Mouse (Mus musculus) megakaryocyte progenitor cell, adult 5-6 weeks (primary cell): ENCODE data around the gene a. TPM values are rescaled to one million over a fixed set of nuclear protein-coding genes. Genes with fewer than 3 reads are reported as not detected.
A peak's percentile ranks its signal among the peaks of the same experiment; 100 is the strongest.
"Not testable (repeated sequence)": the region's sequence is repeated elsewhere in the genome, so short reads cannot be mapped to it uniquely, and the experiment has no call there.

Experiments
- ATAC-seq: replicated peaks from 2 replicates; pipeline ENCODE4 v1.8.0; 2016; ENCODE audit warnings: mild to moderate bottlenecking, moderate TSS enrichment, inconsistent platforms; ENCODE audit not compliant: poor library complexity
- total RNA-seq, 2 experiments: library from RNA; stranded (forward) in 1 of 2; stranded (reverse) in 1 of 2; fragments of 157-497, 149-512 nt in 1 of 2; fragments of 200-1000 nt in 1 of 2; gene quantifications; 2 replicates each; pipeline versions ENCODE4 v1.2.3 to v1.2.4; 2015 to 2017

a gene
- total RNA-seq, 2 experiments from 2014 or later: not detected

DNA sequence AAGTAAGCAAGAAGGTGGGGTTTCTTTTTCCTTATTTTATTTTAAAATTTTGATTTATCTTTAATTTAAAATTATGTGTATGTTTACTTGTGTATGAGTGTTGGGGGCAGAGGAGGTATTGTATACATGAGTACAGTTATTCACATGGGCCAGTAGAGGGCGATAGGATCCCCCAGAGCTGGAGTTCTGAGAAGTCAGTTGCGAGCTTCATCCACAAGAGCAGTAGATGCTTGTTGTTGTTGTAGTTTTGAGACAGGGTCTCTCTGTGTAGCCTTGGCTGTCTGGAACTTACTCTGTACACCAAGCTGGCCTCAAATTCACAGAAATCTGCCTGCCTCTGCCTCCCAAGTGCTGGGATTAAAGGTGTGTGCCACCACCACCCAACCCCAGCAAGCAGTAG is 125.3 kb downstream of the a start:
- peak; percentile 87 for ATAC-seq

DNA sequence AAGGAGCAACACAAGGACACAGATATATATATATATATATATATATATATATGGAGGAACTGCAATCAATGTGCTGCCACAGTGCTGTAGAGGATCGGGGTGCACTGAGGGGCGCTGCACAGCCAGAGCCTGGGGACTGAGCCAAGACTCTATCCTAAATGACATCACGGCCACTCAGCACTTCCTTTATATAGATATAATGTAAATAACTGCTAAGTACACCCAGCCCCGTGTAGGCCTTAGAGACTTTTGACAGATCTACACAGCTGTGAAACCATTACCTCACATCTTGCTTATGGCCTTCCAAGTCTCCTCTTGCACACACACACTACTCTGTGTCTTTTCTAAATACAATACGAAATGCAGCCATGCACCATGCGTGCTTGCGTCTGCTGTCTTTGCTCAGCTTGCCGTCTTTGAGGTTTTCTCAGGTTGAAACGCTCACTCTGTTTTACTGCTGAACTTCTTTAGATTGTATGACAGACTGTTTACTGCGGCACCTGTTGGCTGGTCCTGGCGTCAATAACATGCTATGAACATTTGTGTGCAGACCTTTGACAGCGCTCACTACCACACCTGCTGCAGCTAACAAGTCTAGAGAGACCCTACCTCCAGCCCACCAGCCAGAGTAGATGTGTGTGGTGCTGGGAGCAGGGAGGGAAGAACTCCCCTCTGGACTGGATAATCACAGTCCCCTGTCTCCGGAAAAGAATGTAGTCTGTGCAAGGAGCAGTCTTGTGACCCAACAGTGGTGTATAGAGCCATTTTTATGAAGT is 126.9 kb downstream of the a start:
- ATAC-seq: no peak

DNA sequence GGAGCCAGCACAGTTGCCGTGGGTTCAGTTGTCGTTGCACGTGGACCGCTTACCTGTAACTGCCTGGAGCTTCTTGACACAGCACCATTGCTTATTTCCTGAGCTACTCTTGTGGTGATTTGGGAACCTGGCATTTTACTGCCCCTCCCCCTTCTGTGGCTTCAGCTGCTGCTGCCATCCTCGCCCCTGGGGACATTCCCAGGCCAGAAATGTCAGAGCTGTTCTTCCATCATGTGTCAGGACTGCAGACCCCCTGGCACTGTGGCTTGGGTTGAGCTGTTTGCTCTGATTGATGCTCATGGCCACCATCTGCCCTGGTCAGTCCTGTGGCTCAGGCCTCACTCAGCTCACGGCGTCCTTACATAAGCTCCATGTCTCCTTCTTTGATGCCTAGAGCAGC is 129.7 kb downstream of the a start:
- ATAC-seq: no peak

DNA sequence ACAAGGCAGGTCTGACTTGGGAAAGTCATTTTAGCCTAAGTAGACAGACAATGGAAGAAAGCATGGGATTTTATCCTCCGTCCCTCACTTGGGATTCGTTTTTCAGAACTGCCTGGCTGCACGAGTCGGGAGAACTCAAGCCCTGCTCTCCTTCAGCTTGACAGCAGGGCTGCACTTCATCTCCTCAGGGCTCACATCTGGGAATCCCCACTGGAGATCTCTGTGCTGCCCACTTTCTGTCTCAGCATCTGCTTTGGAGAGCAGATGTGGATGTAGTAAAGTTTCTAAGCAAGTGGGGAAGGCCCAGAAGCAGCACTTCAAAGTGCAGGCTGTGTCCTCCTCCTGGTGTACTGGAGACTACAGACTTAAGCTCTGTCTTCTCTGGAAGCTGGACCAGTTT is 130.9 kb downstream of the a start:
- not testable (repeated sequence) for ATAC-seq

DNA sequence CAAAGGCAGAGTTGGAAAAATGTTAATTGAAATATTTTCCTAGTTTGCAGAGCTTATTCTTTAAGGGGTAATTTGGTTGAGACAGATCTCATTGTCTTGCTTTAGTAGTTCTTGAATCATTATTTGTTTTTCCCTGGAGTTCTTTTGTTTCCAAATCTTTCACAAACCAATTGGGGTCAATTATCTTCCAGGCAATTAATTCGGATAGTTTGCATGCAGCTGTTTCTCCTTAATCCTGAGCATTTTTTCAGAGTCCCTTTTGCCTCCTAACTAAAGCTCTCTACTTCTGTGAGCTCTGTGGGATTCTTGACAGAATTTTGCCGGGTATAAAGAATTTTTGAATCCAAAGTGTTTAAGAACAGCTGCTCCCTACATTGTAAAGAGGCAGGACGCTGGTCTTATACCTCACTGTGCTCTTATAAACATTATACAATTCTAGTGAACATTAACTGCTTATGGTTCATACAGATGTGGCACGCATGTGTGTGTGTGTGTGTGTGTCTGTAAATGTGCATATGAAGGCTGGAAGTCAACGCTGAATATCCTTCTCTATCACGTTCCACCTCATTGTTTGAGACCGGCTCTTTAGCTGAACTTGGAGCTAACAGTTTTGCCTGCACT is 134.3 kb downstream of the a start:
- no peak for ATAC-seq

DNA sequence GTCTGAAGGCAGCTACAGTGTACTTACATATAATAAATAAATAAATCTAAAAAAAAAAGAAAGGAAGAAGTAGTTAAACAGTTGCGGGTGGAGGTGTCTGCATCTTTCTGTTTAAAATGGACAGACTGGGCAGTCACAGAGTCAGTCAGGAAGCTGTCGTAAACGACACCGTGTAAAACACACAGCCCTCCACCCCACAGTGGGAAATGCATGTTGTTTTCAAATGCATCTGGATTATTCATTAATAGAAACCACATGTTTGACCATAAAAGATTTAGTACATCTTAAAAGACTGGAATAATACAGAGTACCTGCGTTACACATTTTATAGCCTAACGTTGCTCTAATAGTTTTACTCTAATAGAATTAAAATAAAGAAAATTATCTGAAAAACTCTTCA is 135.6 kb downstream of the a start:
- ATAC-seq: no peak

DNA sequence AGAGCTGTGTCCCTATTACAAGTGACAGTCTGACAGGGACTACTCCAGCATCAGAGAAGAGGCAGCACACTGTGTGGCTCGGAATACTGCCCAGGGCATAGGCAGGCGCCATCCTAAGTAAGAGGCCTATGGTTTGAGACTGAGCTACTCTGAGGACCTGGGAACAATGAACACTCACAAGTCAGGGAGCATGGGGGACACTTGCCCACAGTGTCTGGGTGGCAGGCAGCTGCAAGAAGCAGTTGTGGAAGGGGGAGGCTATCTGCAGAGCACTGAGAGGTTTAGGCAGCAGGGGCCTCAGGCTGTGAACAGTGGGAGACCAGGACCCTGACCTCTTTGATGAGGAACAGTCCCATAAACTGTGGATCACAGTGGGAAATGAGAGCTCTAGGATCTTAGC is 137.1 kb downstream of the a start:
- ATAC-seq: no peak

DNA sequence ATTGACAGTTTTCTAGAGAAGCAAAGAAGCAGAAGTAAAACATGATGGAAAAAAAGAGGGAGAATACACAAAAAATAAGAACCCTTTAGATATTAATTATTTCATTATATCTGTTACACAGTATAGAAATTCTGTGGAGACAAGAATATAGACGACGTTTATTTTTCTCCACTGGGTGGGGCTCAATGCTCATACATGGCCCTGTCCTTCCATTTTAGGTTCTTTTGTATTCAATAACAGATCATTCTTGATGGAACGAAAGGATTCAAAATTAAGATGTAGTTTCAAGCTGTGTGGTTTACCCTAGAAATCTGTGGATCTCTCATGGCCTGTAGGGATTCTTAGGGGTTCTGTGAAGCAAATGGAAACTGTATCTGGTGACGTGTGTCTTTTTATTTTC is 142.7 kb downstream of the a start:
- ATAC-seq: no peak

DNA sequence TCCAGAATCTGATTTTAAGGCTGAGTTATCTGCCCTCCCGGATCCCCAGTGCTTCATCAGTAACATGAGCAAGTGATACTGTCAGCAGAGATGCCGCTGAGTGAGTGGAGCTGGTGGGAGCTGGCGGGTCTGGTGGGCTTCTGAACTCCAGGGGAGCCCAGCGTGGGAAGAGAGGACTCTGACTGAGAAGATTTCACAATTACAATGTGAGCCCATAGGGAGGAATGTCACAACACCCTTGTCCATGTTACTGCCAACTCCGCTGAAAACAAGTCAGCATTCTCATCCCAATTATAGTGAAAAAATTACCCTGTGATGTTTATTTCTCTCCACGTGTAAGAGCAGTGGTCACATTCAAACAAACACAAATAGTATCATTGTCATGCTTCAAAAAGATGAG is 144.9 kb downstream of the a start:
- no peak for ATAC-seq

DNA sequence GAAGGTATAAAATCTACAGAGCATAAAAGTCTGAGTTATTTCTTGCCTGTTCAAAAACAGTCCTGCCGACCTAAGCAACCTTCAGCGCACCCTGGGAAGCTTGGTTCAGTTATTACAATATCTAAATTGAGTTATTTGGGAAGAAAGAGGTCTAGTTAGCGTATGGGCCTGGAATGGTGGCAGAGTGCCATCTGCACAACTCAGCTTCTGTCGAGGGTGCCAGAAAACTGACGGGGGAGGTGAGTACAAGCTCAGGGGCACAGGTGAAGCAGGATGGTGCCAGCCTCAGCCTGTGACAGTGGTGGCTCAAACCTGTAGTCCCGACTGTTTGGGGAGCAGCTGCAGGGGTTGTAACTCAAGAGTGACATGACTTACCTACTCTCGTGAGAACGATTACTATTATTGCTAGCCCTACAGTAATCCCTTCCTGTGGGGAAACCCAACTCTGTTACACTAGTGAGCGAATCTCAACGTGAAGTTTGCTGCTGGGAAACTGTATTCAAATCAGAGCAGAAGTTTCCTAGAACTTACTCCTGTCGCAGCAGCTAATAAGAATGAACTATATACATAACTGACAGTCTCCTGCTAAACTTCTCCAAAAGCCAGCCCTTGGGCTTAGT is 145.4 kb downstream of the a start:
- no peak for ATAC-seq

DNA sequence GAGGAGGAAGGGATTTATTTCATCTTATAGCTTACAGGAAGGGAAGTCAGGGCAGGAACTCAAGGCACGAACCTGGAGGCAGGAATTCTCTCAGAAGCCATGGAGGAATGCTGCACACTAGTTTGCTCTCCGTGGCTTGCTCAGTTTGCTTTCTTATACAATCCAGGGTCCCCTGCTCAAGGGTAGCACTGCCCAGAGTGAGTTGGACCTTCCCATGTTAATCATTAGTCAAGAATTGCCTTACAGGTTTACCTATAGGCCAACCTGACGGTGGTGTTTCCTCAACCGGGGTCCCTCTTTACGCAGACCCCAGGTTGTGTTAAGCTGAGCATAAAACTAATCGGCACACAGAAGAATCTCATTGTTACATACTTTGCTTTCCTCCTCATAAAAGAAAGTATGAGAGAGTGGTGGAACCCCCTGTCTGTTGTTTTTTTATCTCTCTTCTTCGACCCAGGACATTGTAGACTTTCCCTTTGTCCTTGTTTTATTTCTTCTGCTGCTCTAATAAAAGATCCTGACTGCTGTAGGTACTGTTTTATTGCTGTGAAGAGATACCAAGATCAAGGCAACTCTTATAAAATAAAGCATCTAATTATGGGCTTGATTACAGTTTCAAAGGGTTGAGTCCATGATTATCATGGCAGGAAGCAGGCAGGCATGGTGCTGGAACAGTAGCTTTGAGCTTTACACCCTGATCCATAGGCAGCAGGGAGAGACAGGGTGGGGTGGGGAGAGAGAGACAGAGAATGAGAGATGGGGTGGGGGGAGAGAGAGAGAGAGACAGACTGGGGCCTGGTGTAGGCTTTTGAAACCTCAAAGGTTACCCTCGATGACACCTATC is 146.6 kb downstream of the a start:
- ATAC-seq: no peak

DNA sequence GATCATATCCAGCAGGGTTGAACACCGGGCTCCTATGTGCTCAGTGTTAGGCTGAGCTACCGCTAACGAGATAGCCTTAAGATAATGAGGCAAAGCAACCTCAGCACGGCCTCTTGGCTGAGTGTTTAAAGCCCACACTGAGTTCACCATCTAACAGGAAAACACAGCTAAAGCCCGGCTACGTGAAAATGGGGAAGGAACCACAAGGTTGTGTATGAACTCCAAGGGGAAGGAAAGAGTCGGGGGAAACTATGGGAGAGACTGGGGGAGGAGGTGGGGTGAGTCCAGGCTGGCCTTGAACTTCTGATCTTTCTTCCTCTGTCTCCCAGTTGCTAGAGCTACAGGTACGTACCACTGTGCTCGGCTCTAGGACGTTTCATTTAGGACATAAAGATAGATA is 150.8 kb downstream of the a start:
- ATAC-seq: peak; percentile 45

DNA sequence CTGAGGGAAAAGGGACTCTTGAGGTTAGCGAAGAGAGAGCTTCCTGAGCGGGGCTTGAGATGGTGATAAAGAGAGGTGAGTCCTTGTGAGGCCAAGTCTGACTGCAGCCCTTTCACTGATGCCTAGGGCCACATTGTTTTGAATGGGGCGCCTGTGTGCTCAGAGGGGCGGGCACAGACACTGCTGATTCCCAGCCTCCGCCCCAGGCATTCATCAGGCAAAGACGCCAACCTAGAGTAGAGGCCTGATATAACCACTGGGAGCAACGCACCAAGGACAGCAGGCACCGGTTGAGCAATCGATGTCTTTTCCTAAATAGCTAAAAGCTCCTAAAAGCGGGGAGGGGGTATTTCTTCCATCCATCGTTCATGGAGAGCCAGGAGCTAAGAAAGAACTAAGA is 151.3 kb downstream of the a start:
- ATAC-seq: no peak

DNA sequence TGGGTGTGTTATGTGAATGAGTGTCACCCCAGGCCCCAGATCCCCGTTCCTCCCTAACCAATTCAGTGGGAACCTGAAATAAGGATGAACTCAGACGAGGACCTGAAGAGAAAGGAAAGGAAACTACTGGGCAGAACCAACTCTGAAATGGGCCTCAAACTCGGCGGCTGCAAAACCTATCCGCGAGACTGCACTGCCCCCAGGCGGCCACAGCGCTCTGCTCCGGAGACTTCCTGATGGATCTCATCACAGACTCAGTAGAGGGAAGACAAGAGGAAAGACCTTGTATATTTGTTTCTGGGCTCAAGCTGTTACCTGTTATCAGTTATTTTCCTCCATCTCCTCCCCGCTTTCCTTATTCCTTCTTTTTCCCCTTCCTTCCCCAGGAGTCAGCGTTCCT is 151.9 kb downstream of the a start:
- peak; percentile 92 for ATAC-seq

DNA sequence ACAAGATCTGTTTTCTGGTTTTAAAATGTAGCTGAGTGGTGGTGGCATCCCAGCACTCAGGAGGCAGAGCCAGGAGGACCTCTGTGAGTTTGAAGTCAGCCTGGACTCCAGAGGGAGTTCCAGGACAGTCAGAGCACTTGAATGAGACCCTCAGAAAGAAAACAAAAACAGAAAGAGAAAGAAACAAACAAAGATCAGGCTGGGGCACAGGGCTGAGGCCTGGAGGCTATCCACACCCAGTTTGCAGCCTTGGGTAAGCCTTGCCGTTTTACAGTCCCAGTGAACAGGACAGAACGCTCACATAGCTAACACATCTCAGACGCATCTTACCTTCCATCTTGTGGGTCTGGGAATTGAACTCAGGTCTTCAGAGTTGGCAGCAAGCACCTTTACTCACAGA is 155.7 kb downstream of the a start:
- no peak for ATAC-seq

DNA sequence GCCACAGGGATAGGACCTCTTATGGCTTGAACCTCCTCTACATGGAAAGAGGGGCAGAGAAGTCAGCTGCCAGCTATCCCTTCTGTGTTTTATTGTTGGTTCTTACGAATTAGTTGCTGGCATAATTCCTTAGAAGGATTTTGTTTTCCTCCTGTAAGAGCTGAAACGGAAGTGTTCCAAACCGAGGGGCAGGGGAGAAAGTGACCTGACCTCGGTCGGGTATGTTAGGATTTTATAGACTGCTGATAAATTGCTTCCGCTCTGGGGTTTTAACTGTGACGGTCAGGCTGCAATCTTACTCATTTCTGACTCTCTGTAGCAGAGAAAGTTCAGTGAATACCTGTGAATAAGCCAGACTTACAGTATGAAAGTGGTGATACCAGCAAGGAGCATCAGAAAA is 158.2 kb downstream of the a start:
- ATAC-seq: no peak

DNA sequence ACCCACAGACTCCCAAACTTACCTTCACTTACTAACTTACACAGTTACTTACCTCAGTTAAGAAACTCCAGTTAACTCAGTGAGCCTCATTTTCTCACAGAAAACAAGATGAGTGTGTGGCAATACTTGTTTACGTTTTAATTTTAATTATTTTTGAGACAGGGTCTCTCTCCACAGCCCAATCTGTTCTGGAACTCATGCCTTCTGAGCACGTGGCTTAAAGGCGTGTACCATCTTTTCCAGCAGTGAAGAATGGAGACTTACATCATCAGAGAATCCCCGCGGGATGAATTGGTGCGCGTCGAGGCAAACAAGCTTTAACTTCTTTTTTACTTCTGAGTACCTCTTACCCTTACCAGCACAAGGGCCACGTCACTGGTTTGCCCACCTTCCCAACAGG is 158.7 kb downstream of the a start:
- no peak for ATAC-seq

DNA sequence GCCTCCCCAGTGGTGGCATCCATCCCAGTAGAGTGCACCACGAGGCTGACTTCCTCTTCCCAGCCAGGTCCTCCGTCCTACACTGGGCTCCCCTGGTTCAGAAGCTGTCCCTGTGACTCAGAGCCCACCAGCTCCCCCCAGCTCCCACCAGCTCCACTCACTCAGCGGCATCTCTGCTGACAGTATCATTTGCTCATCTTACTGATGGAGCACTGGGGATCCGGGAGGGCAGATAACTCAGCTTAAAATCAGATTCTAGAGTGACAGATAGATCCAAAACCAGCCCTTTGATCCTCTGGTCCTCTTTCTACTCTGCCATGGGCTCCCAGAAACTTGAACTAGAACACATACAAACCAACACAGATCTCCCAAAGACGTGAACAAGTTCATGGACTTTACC is 159.4 kb downstream of the a start:
- peak; percentile 39; the same call in 1 of the 2 replicates for ATAC-seq

DNA sequence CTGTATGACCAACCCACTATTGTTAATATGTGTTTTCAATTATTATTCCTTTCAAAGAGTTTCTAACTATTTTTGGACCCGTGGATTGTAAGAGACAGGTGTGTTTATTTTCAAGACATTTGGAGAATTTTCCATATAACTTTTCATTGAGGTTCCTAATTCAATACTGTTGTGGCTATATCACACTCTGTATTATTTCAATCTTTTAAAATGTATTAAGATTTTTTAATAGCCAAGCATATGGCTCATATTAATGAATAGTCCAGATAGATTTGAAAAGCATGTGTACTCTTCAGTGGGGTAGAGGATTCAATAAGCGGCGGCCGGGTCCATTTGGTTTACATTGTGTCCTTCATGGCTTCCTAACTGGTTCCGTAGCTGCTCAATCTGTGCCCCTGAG is 168.3 kb downstream of the a start:
- ATAC-seq: no peak

DNA sequence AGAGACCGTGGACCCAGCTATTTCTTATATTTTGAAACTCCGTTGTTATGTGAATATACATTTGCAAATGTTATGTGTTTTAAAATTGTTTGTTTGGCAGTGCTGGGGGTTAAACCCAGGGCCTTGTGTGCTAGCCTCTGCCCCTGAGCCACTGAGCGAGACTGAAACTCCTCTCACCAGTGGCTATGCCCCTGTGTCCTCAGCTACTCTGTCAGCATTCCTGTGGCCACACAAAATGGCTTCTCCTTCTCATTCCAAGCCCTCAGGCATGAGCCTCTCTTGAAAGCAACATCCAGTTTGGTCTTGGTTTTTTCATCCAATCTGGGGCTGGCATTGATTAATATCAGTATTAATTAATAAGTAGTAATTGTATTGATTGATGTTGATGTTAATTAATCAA is 168.7 kb downstream of the a start:
- no peak for ATAC-seq

DNA sequence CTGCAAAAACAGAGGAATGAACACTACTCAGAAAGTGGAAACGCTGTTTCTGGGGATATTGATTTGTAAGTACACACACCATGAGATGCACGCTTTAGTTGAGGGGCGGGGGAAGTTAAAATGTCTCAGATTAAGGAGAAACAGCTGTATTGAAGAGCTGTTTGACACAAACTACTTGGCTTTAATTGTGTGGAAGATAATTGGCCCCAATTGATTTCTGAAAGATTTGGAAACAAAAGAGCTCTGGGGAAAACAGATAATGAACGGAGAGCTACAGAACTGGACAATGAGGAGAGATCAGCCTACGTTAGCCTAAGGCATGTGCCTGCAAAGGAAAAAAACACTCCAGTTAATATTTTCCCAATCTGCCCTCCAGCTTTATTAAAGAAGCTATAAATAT is 172.0 kb downstream of the a start:
- ATAC-seq: no peak
